Mouse (Mus musculus) lung, embryonic 16.5 days (tissue): ENCODE measurements at regions not wholly inside any gene's neighbourhood (a gene's known extent, or its start where the extent isn't known, plus 50 kb on each side); places are given as distances from the start of the nearest gene placed in this dataset.
A peak's percentile ranks its signal among the peaks of the same experiment; 100 is the strongest.

Source experiments
- ATAC-seq: fragments of 200-750 bp; cut with Nextera tagmentation; 2 replicates; pipeline ENCODE4 v1.8.0; 2017; ENCODE audit warnings: low read depth, mild to moderate bottlenecking, moderate library complexity
- H3K27ac ChIP-seq: fragments of 300-500 bp; sonication (generic); 2 replicates; pipeline ENCODE4 v1.5.1; 2014; ENCODE audit warnings: mild to moderate bottlenecking, control low read depth, low read length
- H3K27me3 ChIP-seq: fragments of 300-500 bp; sonication (generic); 2 replicates; pipeline ENCODE4 v1.6.1; 2014; ENCODE audit warnings: low read depth, low read length, mixed read lengths; ENCODE audit not compliant: control insufficient read depth, insufficient read depth
- H3K36me3 ChIP-seq: fragments of 300-500 bp; sonication (generic); 2 replicates; pipeline ENCODE4 v1.6.1; 2014; ENCODE audit warnings: low read length; ENCODE audit not compliant: control insufficient read depth, insufficient read depth
- H3K4me1 ChIP-seq: fragments of 300-500 bp; sonication (generic); replicated peaks from 2 replicates; pipeline ENCODE4 v1.6.1; 2014; ENCODE audit warnings: low read length, mixed read lengths; ENCODE audit not compliant: control insufficient read depth, insufficient read depth
- H3K4me2 ChIP-seq: fragments of 300-500 bp; sonication (generic); 2 replicates; pipeline ENCODE4 v1.6.1; 2014; ENCODE audit warnings: low read depth, low read length, control low read depth
- H3K4me3 ChIP-seq: fragments of 300-500 bp; sonication (generic); 2 replicates; pipeline ENCODE4 v1.5.1; 2014; ENCODE audit warnings: mild to moderate bottlenecking, low read length, control low read depth
- H3K9ac ChIP-seq: fragments of 300-500 bp; sonication (generic); 2 replicates; pipeline ENCODE4 v1.6.1; 2014; ENCODE audit warnings: low read length, control low read depth
- H3K9me3 ChIP-seq: fragments of 300-500 bp; sonication (generic); 2 replicates; pipeline ENCODE4 v1.6.1; 2016; ENCODE audit warnings: low read length; ENCODE audit not compliant: control insufficient read depth
- WGBS: fragments of 180-500 bp; shearing (Covaris S2); extraction: QIAGEN DNeasy Blood & Tissue Kit; methylation state at CpG from one replicate; pipeline ENCODE4 v1.1.7; 2014; 5-methylcytosine and 5-hydroxymethylcytosine counted together

DNA sequence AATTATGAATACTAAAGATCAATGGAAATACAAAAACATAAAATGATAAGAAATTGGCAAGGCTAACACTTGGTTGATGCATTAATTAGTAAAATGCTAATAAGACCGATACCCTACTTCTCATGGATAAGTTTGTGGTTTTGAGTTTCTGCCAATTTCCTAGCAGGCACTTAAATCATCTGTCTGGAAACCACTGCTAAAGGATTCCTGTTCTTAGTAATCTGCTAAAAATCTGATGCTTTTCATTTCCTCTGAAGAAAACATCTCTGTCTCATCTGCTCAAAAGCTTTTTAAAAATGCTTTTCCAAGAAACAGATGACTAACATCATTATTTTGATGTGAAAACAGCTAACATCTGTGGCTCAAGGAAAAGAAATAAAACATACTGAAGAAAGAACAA, 321.4 kb upstream of the Pcdh7 start:
- ATAC-seq, result no peak
- Histone ChIP-seq H3K36me3 (no peaks in the 10 kb centered on the region), H3K9ac (no peak overlapping the region), H3K9me3 (no peaks in the 10 kb centered on the region), H3K4me3 (no peak overlapping the region), H3K27me3 (no peaks in the 10 kb centered on the region), H3K27ac (no peak overlapping the region), H3K4me2 (no peak overlapping the region), H3K4me1 (no peaks in the 10 kb centered on the region)
- WGBS, result 51% methylated on average over 1 of the region's 1 CpGs

- Histone ChIP-seq H3K27me3 (no peaks in the 10 kb centered on the region), H3K4me2 (no peak overlapping the region), H3K9ac (no peak overlapping the region), H3K4me1 (no peaks in the 10 kb centered on the region), H3K4me3 (no peak overlapping the region), H3K27ac (no peak overlapping the region), H3K9me3 (no peaks in the 10 kb centered on the region), H3K36me3 (no peaks in the 10 kb centered on the region)
- WGBS, result 81% methylated on average over 2 of the region's 2 CpGs
- no peak for ATAC-seq
These were observed 299.6 kb upstream of the Pcdh7 start for GRCm38 (mm10) chr5:57418216-57418615.

GRCm38 (mm10) chr5:57451050-57451449, 266.7 kb upstream of the Pcdh7 start:
- H3K36me3 ChIP-seq, result no peaks in the 10 kb centered on the region
- no peaks in the 10 kb centered on the region for H3K9me3 ChIP-seq
- H3K9ac ChIP-seq, result no peak overlapping the region
- 71% methylated on average over 3 of the region's 3 CpGs for WGBS
- no peaks in the 10 kb centered on the region for H3K27me3 ChIP-seq
- no peaks in the 10 kb centered on the region for H3K4me1 ChIP-seq
- no peak overlapping the region for H3K27ac ChIP-seq
- H3K4me3 ChIP-seq, result no peak overlapping the region
- ATAC-seq, result no peak
- no peak overlapping the region for H3K4me2 ChIP-seq

DNA sequence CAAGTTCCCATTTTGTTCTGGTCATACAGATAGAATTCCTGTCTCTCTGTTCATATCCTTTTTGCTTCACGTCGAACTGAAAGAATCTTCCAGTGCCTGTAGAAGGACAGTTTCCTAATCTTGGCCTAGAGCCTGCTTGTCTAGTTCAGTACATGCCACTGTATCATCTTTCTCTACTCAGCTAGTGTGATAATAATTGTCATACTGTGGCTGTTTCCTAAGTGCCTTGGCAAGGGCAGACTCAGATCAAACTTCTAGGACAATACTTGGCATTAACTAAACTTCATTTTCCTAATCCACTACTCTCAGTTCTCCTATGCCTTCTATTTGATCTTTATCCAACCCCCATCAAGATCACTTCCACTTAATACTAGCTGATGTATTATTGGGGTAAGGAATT, 266.3 kb upstream of the Pcdh7 start:
- Histone ChIP-seq H3K9me3 (no peaks in the 10 kb centered on the region), H3K27ac (no peak overlapping the region), H3K4me3 (no peak overlapping the region), H3K9ac (no peak overlapping the region), H3K4me1 (no peaks in the 10 kb centered on the region), H3K36me3 (no peaks in the 10 kb centered on the region), H3K27me3 (no peaks in the 10 kb centered on the region), H3K4me2 (no peak overlapping the region)
- WGBS, result 56% methylated on average over 2 of the region's 2 CpGs
- 0 out of 2 replicates have a peak, but pooled peaks have one; percentile 15 for ATAC-seq

DNA sequence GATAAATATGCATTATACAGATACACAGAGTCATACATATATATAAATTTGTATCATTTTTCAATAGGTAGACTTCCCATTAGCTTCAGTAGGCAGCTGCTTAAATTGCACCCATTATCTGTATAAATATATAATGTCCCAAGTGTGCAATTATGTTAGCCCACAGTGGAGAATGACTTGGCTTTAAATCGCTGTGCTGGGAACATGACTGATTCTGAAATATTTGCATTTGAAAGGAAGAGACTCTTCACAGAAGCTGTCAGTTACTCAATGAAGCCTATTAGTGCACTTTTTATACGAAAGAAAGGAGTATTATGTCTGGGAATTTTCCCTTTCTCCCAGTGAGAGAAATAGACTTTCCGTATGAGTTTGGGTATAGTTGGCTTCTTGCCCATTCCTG, 242.8 kb upstream of the Pcdh7 start:
- H3K27me3 ChIP-seq, result no peaks in the 10 kb centered on the region
- H3K4me2 ChIP-seq, result no peak overlapping the region
- H3K27ac ChIP-seq, result no peak overlapping the region
- no peak overlapping the region for H3K4me3 ChIP-seq
- no peak for ATAC-seq
- 49% methylated on average over 3 of the region's 3 CpGs for WGBS
- no peaks in the 10 kb centered on the region for H3K36me3 ChIP-seq
- H3K9me3 ChIP-seq, result no peaks in the 10 kb centered on the region
- H3K4me1 ChIP-seq, result no peaks in the 10 kb centered on the region
- H3K9ac ChIP-seq, result no peak overlapping the region

DNA sequence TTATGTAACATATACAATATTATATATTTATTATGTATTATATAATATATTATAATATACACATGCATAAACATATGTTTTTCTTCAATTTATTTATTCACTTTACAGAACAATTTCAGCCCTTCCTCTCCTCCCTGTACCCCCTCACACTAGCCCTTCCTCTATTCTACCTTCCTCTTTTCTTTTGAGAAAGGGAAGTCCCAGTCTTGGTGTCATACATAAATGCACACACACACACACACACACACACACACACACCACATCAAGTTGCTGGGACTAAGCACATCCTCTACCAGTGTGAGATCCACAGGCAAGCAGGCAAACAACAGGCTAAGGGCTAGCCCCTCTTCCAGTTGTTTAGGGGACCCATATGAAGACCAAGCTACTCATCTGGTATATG, 239.9 kb upstream of the Pcdh7 start:
- Histone ChIP-seq H3K27me3 (no peaks in the 10 kb centered on the region), H3K4me2 (no peak overlapping the region), H3K36me3 (no peaks in the 10 kb centered on the region), H3K4me1 (no peaks in the 10 kb centered on the region), H3K9ac (no peak overlapping the region), H3K27ac (no peak overlapping the region), H3K9me3 (no peaks in the 10 kb centered on the region), H3K4me3 (no peak overlapping the region)
- no peak for ATAC-seq
